Comparison of ENCODE assay signal across 34 mouse cellular contexts in genomic region chr5:120471538-120471937, GRCm38 (mm10). TPM values are rescaled to one million over a fixed set of nuclear protein-coding genes. Genes with fewer than 3 reads are reported as not detected.
DNase-seq lines count a peak whose midpoint lies in the region; ATAC-seq and TF ChIP-seq lines count a peak whose summit lies in the region.
"Had no signal": no experiment of that assay in that cellular context is flagged by ENCODE, and none has a peak within 500 bp of the region (broad histone marks: within the 10 kb centered on the region; RNA-seq: fewer than 3 reads in every experiment).

No protein-coding gene starts in this region.

- 15% methylated on average over 4 of the region's 4 CpGs for WGBS in liver, adult 2 months
- 47% methylated on average over 4 of the region's 4 CpGs for WGBS in liver, embryonic 12.5 days (ENCODE audit: insufficient replicate concordance)
- WGBS in intestine, embryonic 16.5 days: 40% methylated on average over 4 of the region's 4 CpGs
- WGBS in kidney, postnatal 0 days: 36% methylated on average over 4 of the region's 4 CpGs
- WGBS in stomach, postnatal 0 days: 37% methylated on average over 4 of the region's 4 CpGs
- WGBS in midbrain, embryonic 10.5 days: 66% methylated on average over 4 of the region's 4 CpGs

- H3K4me1 ChIP-seq in liver, adult 2 months (ENCODE audit: control insufficient read depth, insufficient read depth, low read length): peaks cover 18% of the 10 kb centered on the region
- 0 out of 2 replicates have a peak, but pooled peaks cover 3% of the 10 kb centered on the region for H3K4me1 ChIP-seq in liver, embryonic 12.5 days
- H3K4me1 ChIP-seq in intestine, embryonic 16.5 days (ENCODE audit: control insufficient read depth, insufficient read depth, low read length): peaks cover 9% of the 10 kb centered on the region
- H3K4me1 ChIP-seq in kidney, postnatal 0 days (replicated peaks; ENCODE audit: insufficient read depth, low read length): no peaks in the 10 kb centered on the region
- no peaks in the 10 kb centered on the region for H3K4me1 ChIP-seq in stomach, postnatal 0 days (replicated peaks; ENCODE audit: control insufficient read depth, insufficient read depth)
- peaks cover 10% of the 10 kb centered on the region for H3K4me1 ChIP-seq in midbrain, embryonic 10.5 days
- H3K4me1 ChIP-seq: embryonic facial prominence, embryonic 13.5 days had no signal

- H3K9ac ChIP-seq in liver, adult 2 months (ENCODE audit: low read depth, low read length): no peak overlapping the region
- H3K9ac ChIP-seq in liver, embryonic 12.5 days: no peak overlapping the region
- H3K9ac ChIP-seq in intestine, embryonic 16.5 days (ENCODE audit: low read depth, low read length): no peak overlapping the region
- no peak overlapping the region for H3K9ac ChIP-seq in kidney, postnatal 0 days (ENCODE audit: low read depth, low read length)
- H3K9ac ChIP-seq in stomach, postnatal 0 days (ENCODE audit: low read length): no peak overlapping the region
- H3K9ac ChIP-seq: embryonic facial prominence, embryonic 13.5 days; forebrain, embryonic 13.5 days; hindbrain, embryonic 14.5 days; limb, embryonic 12.5 days had no signal

- no peak for TF ChIP-seq CTCF in liver, adult 2 months (IDR thresholded peaks at IDR 0.05; ENCODE audit: low read depth, low read length)
- no peak for TF ChIP-seq CTCF in kidney, postnatal 0 days (IDR thresholded peaks at IDR 0.05; ENCODE audit: low read depth)
- TF ChIP-seq CTCF in stomach, postnatal 0 days (IDR thresholded peaks at IDR 0.05; ENCODE audit: low read depth): no peak

- no peaks in the 10 kb centered on the region for H3K27me3 ChIP-seq in liver, adult 2 months (ENCODE audit: control insufficient read depth, insufficient read depth, low read length)
- H3K27me3 ChIP-seq in liver, embryonic 12.5 days (replicated peaks): peaks cover 56% of the 10 kb centered on the region
- no peaks in the 10 kb centered on the region; the same call in 1 of the 2 replicates for H3K27me3 ChIP-seq in intestine, embryonic 16.5 days (replicated peaks; ENCODE audit: control insufficient read depth, insufficient read depth, low read length)
- no peaks in the 10 kb centered on the region for H3K27me3 ChIP-seq in kidney, postnatal 0 days (ENCODE audit: insufficient read depth, low read length)
- no peaks in the 10 kb centered on the region for H3K27me3 ChIP-seq in stomach, postnatal 0 days (ENCODE audit: control insufficient read depth, insufficient read depth, low read length)
- H3K27me3 ChIP-seq in midbrain, embryonic 10.5 days (ENCODE audit: low read depth, poor library complexity, severe bottlenecking): peaks cover 8% of the 10 kb centered on the region

- H3K79me2 ChIP-seq in liver, adult 2 months (ENCODE audit: control insufficient read depth, insufficient read depth, low read length): no peaks in the 10 kb centered on the region

- no peak for TF ChIP-seq EP300 in stomach, postnatal 0 days (optimal IDR thresholded peaks at IDR 0.05)

- ATAC-seq in liver, embryonic 12.5 days: no peak
- ATAC-seq in intestine, embryonic 16.5 days: peak; percentile 47
- peak; percentile 25; the same call in 1 of the 2 replicates for ATAC-seq in kidney, postnatal 0 days (replicated peaks; ENCODE audit: low FRiP score, low read depth)
- peak; percentile 20; the same call in 1 of the 2 replicates for ATAC-seq in stomach, postnatal 0 days (ENCODE audit: low FRiP score, low TSS enrichment)
- ATAC-seq: activated CD4-positive, CD25-positive, alpha-beta regulatory T cell, adult 4 months; forebrain, embryonic 13.5 days; inflammation-experienced regulatory T-cells, adult 6 months had no signal

- H3K27ac ChIP-seq in liver, adult 2 months (replicated peaks; ENCODE audit: insufficient read depth, low read depth, low read length): peak overlapping the region; percentile 88
- no peak overlapping the region for H3K27ac ChIP-seq in liver, embryonic 12.5 days
- no peak overlapping the region for H3K27ac ChIP-seq in intestine, embryonic 16.5 days (ENCODE audit: low read length)
- H3K27ac ChIP-seq in kidney, postnatal 0 days: no peak overlapping the region
- H3K27ac ChIP-seq in stomach, postnatal 0 days (replicated peaks): no peak overlapping the region
- no peak overlapping the region for H3K27ac ChIP-seq in midbrain, embryonic 10.5 days (replicated peaks)
- H3K27ac ChIP-seq: embryonic facial prominence, embryonic 13.5 days; forebrain, embryonic 13.5 days; heart, embryonic 10.5 days; hindbrain, embryonic 14.5 days; layer of hippocampus, adult 2 months had no signal

- H3K4me2 ChIP-seq in liver, embryonic 12.5 days: no peak overlapping the region
- H3K4me2 ChIP-seq in intestine, embryonic 16.5 days (ENCODE audit: low read depth, low read length): no peak overlapping the region
- no peak overlapping the region for H3K4me2 ChIP-seq in kidney, postnatal 0 days (ENCODE audit: low read length)
- H3K4me2 ChIP-seq in stomach, postnatal 0 days (replicated peaks; ENCODE audit: low read depth): no peak overlapping the region
- H3K4me2 ChIP-seq: embryonic facial prominence, embryonic 13.5 days; forebrain, embryonic 13.5 days; hindbrain, embryonic 14.5 days; limb, embryonic 12.5 days; midbrain, embryonic 11.5 days had no signal

- no peaks in the 10 kb centered on the region for H3K36me3 ChIP-seq in liver, adult 2 months (ENCODE audit: control insufficient read depth, insufficient read depth, low read length)
- H3K36me3 ChIP-seq in liver, embryonic 12.5 days: no peaks in the 10 kb centered on the region
- H3K36me3 ChIP-seq in intestine, embryonic 16.5 days (ENCODE audit: control insufficient read depth, insufficient read depth, low read length): no peaks in the 10 kb centered on the region
- H3K36me3 ChIP-seq in kidney, postnatal 0 days (ENCODE audit: insufficient read depth, low read length): no peaks in the 10 kb centered on the region
- no peaks in the 10 kb centered on the region for H3K36me3 ChIP-seq in stomach, postnatal 0 days (ENCODE audit: control insufficient read depth, insufficient read depth, low read length)
- H3K36me3 ChIP-seq in midbrain, embryonic 10.5 days: no peaks in the 10 kb centered on the region
- H3K36me3 ChIP-seq: embryonic facial prominence, embryonic 13.5 days; heart, embryonic 10.5 days; limb, embryonic 12.5 days had no signal

- no peaks in the 10 kb centered on the region for H3K9me3 ChIP-seq in liver, embryonic 12.5 days (replicated peaks)
- no peaks in the 10 kb centered on the region for H3K9me3 ChIP-seq in intestine, embryonic 16.5 days (ENCODE audit: control insufficient read depth, low read length)
- no peaks in the 10 kb centered on the region for H3K9me3 ChIP-seq in kidney, postnatal 0 days (replicated peaks; ENCODE audit: low read length)
- no peaks in the 10 kb centered on the region for H3K9me3 ChIP-seq in stomach, postnatal 0 days (ENCODE audit: control insufficient read depth, low read length)
- no peaks in the 10 kb centered on the region for H3K9me3 ChIP-seq in midbrain, embryonic 10.5 days (replicated peaks)
- H3K9me3 ChIP-seq: embryonic facial prominence, embryonic 13.5 days; forebrain, embryonic 13.5 days; heart, embryonic 10.5 days; limb, embryonic 12.5 days had no signal

- no peak for TF ChIP-seq POLR2A in liver, adult 2 months (IDR thresholded peaks at IDR 0.05; ENCODE audit: extremely low read depth, insufficient read depth, low read length)

- H3K4me3 ChIP-seq in liver, adult 2 months (ENCODE audit: insufficient read depth, low read depth, low read length): no peak overlapping the region
- no peak overlapping the region for H3K4me3 ChIP-seq in liver, embryonic 12.5 days
- no peak overlapping the region for H3K4me3 ChIP-seq in intestine, embryonic 16.5 days (ENCODE audit: low read length)
- H3K4me3 ChIP-seq in kidney, postnatal 0 days (replicated peaks; ENCODE audit: low read depth, low read length): no peak overlapping the region
- H3K4me3 ChIP-seq in stomach, postnatal 0 days (ENCODE audit: low read depth, low read length): no peak overlapping the region
- H3K4me3 ChIP-seq in midbrain, embryonic 10.5 days: no peak overlapping the region
- H3K4me3 ChIP-seq: embryonic facial prominence, embryonic 13.5 days; erythroblast, embryonic 14.5 days; forebrain, embryonic 13.5 days; heart, embryonic 10.5 days; layer of hippocampus, adult 2 months; limb, embryonic 12.5 days had no signal

- peak; percentile 95 for DNase-seq in liver, adult 2 months (ENCODE audit: extremely low read depth, low read depth, low spot score)
- DNase-seq in kidney, postnatal 0 days (ENCODE audit: low spot score): no peak
- DNase-seq in stomach, postnatal 0 days (ENCODE audit: low spot score): peak; percentile 27
- no peak for DNase-seq in midbrain, embryonic 10.5 days (ENCODE audit: low spot score)
- DNase-seq in Muller cell, postnatal 12 days (ENCODE audit: inconsistent ontology term): no peak
- DNase-seq: adrenal gland, adult 8-10 months; cerebellum, adult 18-20 months; cerebellum, postnatal 36 days; embryo, embryonic 11 days; heart, postnatal 4 days; lung, adult 18-20 months; lung, postnatal 10 days; right cerebral cortex, adult 18-20 months; right cerebral cortex, postnatal 4 days; thymus, postnatal 36 days had no signal

RNA-seq across cellular contexts. Expression of gene Sdsl, which starts 1.1 kb away (rescaled TPM):
- total RNA-seq in liver, adult 2 months (2014; rRNA removed): 11.7 and 23.2 TPM in 2 replicates
- polyA plus RNA-seq in liver, adult 2 months (2012; rRNA removed): 18.6 and 25.9 TPM in 2 replicates
- polyA plus RNA-seq in liver, embryonic 12.5 days (2016; fragmentation: Nextera tagmentation; extraction: Ambion mirVana): 1.1 TPM in 2 replicates
- 19.9 and 20.2 TPM in 2 replicates for polyA plus RNA-seq in intestine, embryonic 16.5 days (2015; fragmentation: Nextera tagmentation; extraction: Ambion mirVana)
- polyA plus RNA-seq in kidney, postnatal 0 days (2015; fragmentation: Nextera tagmentation; extraction: Ambion mirVana): 12.0 and 13.3 TPM in 2 replicates
- 16.2 and 16.8 TPM in 2 replicates for polyA plus RNA-seq in stomach, postnatal 0 days (2015; fragmentation: Nextera tagmentation; extraction: Ambion mirVana)
- 5.5 and 6.2 TPM in 2 replicates for polyA plus RNA-seq in midbrain, embryonic 10.5 days (2016; fragmentation: Nextera tagmentation; extraction: Ambion mirVana)
- polyA plus RNA-seq: activated CD4-positive, CD25-positive, alpha-beta regulatory T cell, adult 4 months; erythroblast, embryonic 14.5 days; inflammation-experienced regulatory T-cells, adult 6 months had no signal

RNA-seq across cellular contexts. Expression of gene Sds, which starts 4.8 kb away (rescaled TPM):
- total RNA-seq in liver, adult 2 months (2014; rRNA removed): 410 and 645 TPM in 2 replicates
- 648 and 709 TPM in 2 replicates for polyA plus RNA-seq in liver, adult 2 months (2012; rRNA removed)
- not detected in 2 replicates for polyA plus RNA-seq in liver, embryonic 12.5 days (2016; fragmentation: Nextera tagmentation; extraction: Ambion mirVana)
- 0.18 and 0.37 TPM in 2 replicates for polyA plus RNA-seq in intestine, embryonic 16.5 days (2015; fragmentation: Nextera tagmentation; extraction: Ambion mirVana)
- polyA plus RNA-seq in kidney, postnatal 0 days (2015; fragmentation: Nextera tagmentation; extraction: Ambion mirVana): not detected in 2 replicates
- not detected in 2 replicates for polyA plus RNA-seq in stomach, postnatal 0 days (2015; fragmentation: Nextera tagmentation; extraction: Ambion mirVana)
- not detected in 2 replicates for polyA plus RNA-seq in midbrain, embryonic 10.5 days (2016; fragmentation: Nextera tagmentation; extraction: Ambion mirVana)
- total RNA-seq: heart, postnatal 4 days; MEL; midbrain, postnatal 0 days had no signal
- polyA plus RNA-seq: activated CD4-positive, CD25-positive, alpha-beta regulatory T cell, adult 4 months; embryonic facial prominence, embryonic 13.5 days; erythroblast, embryonic 14.5 days; forebrain, embryonic 13.5 days; gonadal fat pad, adult 2 months; hindbrain, embryonic 14.5 days; inflammation-experienced regulatory T-cells, adult 6 months; limb, embryonic 12.5 days; midbrain, embryonic 11.5 days had no signal

RNA-seq across cellular contexts. Expression of gene Plbd2, which starts 31.9 kb away (rescaled TPM):
- total RNA-seq in liver, adult 2 months (2014; rRNA removed): 18.1 and 28.9 TPM in 2 replicates
- polyA plus RNA-seq in liver, adult 2 months (2012; rRNA removed): 41.9 and 42.0 TPM in 2 replicates
- 23.2 and 27.4 TPM in 2 replicates for polyA plus RNA-seq in liver, embryonic 12.5 days (2016; fragmentation: Nextera tagmentation; extraction: Ambion mirVana)
- 43.9 and 46.9 TPM in 2 replicates for polyA plus RNA-seq in intestine, embryonic 16.5 days (2015; fragmentation: Nextera tagmentation; extraction: Ambion mirVana)
- polyA plus RNA-seq in kidney, postnatal 0 days (2015; fragmentation: Nextera tagmentation; extraction: Ambion mirVana): 73.7 and 78.2 TPM in 2 replicates
- polyA plus RNA-seq in stomach, postnatal 0 days (2015; fragmentation: Nextera tagmentation; extraction: Ambion mirVana): 42.6 and 45.9 TPM in 2 replicates
- polyA plus RNA-seq in midbrain, embryonic 10.5 days (2016; fragmentation: Nextera tagmentation; extraction: Ambion mirVana): 35.6 and 37.0 TPM in 2 replicates

RNA-seq across cellular contexts. Expression of gene Slc8b1, which starts 39.4 kb away (rescaled TPM):
- total RNA-seq in liver, adult 2 months (2014; rRNA removed): 40.6 and 78.9 TPM in 2 replicates
- 47.6 and 52.4 TPM in 2 replicates for polyA plus RNA-seq in liver, adult 2 months (2012; rRNA removed)
- 4.2 and 6.0 TPM in 2 replicates for polyA plus RNA-seq in liver, embryonic 12.5 days (2016; fragmentation: Nextera tagmentation; extraction: Ambion mirVana)
- polyA plus RNA-seq in intestine, embryonic 16.5 days (2015; fragmentation: Nextera tagmentation; extraction: Ambion mirVana): 6.9 and 7.6 TPM in 2 replicates
- polyA plus RNA-seq in kidney, postnatal 0 days (2015; fragmentation: Nextera tagmentation; extraction: Ambion mirVana): 9.5 and 9.8 TPM in 2 replicates
- 4.9 and 5.2 TPM in 2 replicates for polyA plus RNA-seq in stomach, postnatal 0 days (2015; fragmentation: Nextera tagmentation; extraction: Ambion mirVana)
- 3.9 and 4.6 TPM in 2 replicates for polyA plus RNA-seq in midbrain, embryonic 10.5 days (2016; fragmentation: Nextera tagmentation; extraction: Ambion mirVana)

RNA-seq across cellular contexts. Expression of gene Lhx5, which starts 40.0 kb away (rescaled TPM):
- not detected in 2 replicates for total RNA-seq in liver, adult 2 months (2014; rRNA removed)
- not detected in 2 replicates for polyA plus RNA-seq in liver, adult 2 months (2012; rRNA removed)
- not detected in 2 replicates for polyA plus RNA-seq in liver, embryonic 12.5 days (2016; fragmentation: Nextera tagmentation; extraction: Ambion mirVana)
- polyA plus RNA-seq in intestine, embryonic 16.5 days (2015; fragmentation: Nextera tagmentation; extraction: Ambion mirVana): not detected in 2 replicates
- not detected in 2 replicates for polyA plus RNA-seq in kidney, postnatal 0 days (2015; fragmentation: Nextera tagmentation; extraction: Ambion mirVana)
- 0.16 and 0.18 TPM in 2 replicates for polyA plus RNA-seq in stomach, postnatal 0 days (2015; fragmentation: Nextera tagmentation; extraction: Ambion mirVana)
- polyA plus RNA-seq in midbrain, embryonic 10.5 days (2016; fragmentation: Nextera tagmentation; extraction: Ambion mirVana): 23.5 and 30.5 TPM in 2 replicates
- total RNA-seq: adrenal gland, adult 8-10 months; gastrocnemius, adult 8-10 months; heart, postnatal 4 days; layer of hippocampus, postnatal 25 days; MEL had no signal
- polyA plus RNA-seq: activated CD4-positive, CD25-positive, alpha-beta regulatory T cell, adult 4 months; C2C12; erythroblast, embryonic 14.5 days; gonadal fat pad, adult 2 months; heart, embryonic 16.5 days; inflammation-experienced regulatory T-cells, adult 6 months; limb, embryonic 12.5 days had no signal

Comparison
In these comparisons a context has a peak if more than half of its experiments do, and no peak if none do; other contexts are left out.
1. RNA of gene Sds, which starts 4.8 kb away (polyA plus RNA-seq): 648 to 709 TPM in liver, adult 2 months; 0.18 to 0.37 TPM in intestine, embryonic 16.5 days, not detected in midbrain, embryonic 10.5 days, not detected in stomach, postnatal 0 days, not detected in liver, embryonic 12.5 days and not detected in kidney, postnatal 0 days; every median in the first group is over 100 times any median in the second.
2. DNase-seq: peak in liver, adult 2 months (single experiment) and stomach, postnatal 0 days (single experiment); none in kidney, postnatal 0 days (single experiment), midbrain, embryonic 10.5 days (single experiment) and Muller cell, postnatal 12 days (single experiment).